Mouse (Mus musculus): ENCODE results near the gene Kcnj8. TPM values are rescaled to one million over a fixed set of nuclear protein-coding genes. Genes with fewer than 3 reads are reported as not detected.

Gene Kcnj8
- polyA plus RNA-seq, 1 experiment from 2014 or later = 44.6 TPM

GRCm38 (mm10) chr6:142538503-142538902 is 32.9 kb downstream of the Kcnj8 start:
- no peaks in the 10 kb centered on the region for H3K9me3 ChIP-seq (ENCODE audit: control insufficient read depth, low read length)
- no peak overlapping the region for H3K9ac ChIP-seq (ENCODE audit: low read length)
- peaks cover 2% of the 10 kb centered on the region; the same call in 1 of the 2 replicates for H3K4me1 ChIP-seq (replicated peaks; ENCODE audit: control insufficient read depth, insufficient read depth)
- H3K4me3 ChIP-seq (ENCODE audit: low read depth, low read length) = no peak overlapping the region
- peak overlapping the region; percentile 6; the same call in 1 of the 2 replicates for H3K27ac ChIP-seq (replicated peaks)
- DNase-seq (ENCODE audit: low spot score) = no peak
- no peak for TF ChIP-seq CTCF (IDR thresholded peaks at IDR 0.05; ENCODE audit: low read depth)
- TF ChIP-seq EP300 (optimal IDR thresholded peaks at IDR 0.05) = no peak
- no peaks in the 10 kb centered on the region for H3K36me3 ChIP-seq (ENCODE audit: control insufficient read depth, insufficient read depth, low read length)
- ATAC-seq (ENCODE audit: low FRiP score, low TSS enrichment) = no peak
- 60% methylated on average over 17 of the region's 17 CpGs for WGBS
- no peak overlapping the region for H3K4me2 ChIP-seq (replicated peaks; ENCODE audit: low read depth)
- no peaks in the 10 kb centered on the region for H3K27me3 ChIP-seq (ENCODE audit: control insufficient read depth, insufficient read depth, low read length)

GRCm38 (mm10) chr6:142533412-142533811 is 38.0 kb downstream of the Kcnj8 start:
- Histone ChIP-seq H3K4me2 (replicated peaks; ENCODE audit: low read depth) (no peak overlapping the region), H3K9ac (ENCODE audit: low read length) (no peak overlapping the region), H3K4me3 (ENCODE audit: low read depth, low read length) (no peak overlapping the region), H3K9me3 (ENCODE audit: control insufficient read depth, low read length) (no peaks in the 10 kb centered on the region), H3K27ac (replicated peaks) (no peak overlapping the region), H3K36me3 (ENCODE audit: control insufficient read depth, insufficient read depth, low read length) (no peaks in the 10 kb centered on the region), H3K4me1 (replicated peaks; ENCODE audit: control insufficient read depth, insufficient read depth) (peaks cover 2% of the 10 kb centered on the region; the same call in 1 of the 2 replicates), H3K27me3 (ENCODE audit: control insufficient read depth, insufficient read depth, low read length) (no peaks in the 10 kb centered on the region)
- WGBS = 56% methylated on average over 5 of the region's 5 CpGs
- no peak for DNase-seq (ENCODE audit: low spot score)
- no peak for ATAC-seq (ENCODE audit: low FRiP score, low TSS enrichment)
- TF ChIP-seq CTCF (IDR thresholded peaks at IDR 0.05; ENCODE audit: low read depth) (no peak), EP300 (optimal IDR thresholded peaks at IDR 0.05) (no peak)

- Histone ChIP-seq H3K27me3 (ENCODE audit: control insufficient read depth, insufficient read depth, low read length) (no peaks in the 10 kb centered on the region), H3K27ac (replicated peaks) (no peak overlapping the region), H3K36me3 (ENCODE audit: control insufficient read depth, insufficient read depth, low read length) (no peaks in the 10 kb centered on the region), H3K4me3 (ENCODE audit: low read depth, low read length) (no peak overlapping the region), H3K9me3 (ENCODE audit: control insufficient read depth, low read length) (no peaks in the 10 kb centered on the region), H3K9ac (ENCODE audit: low read length) (no peak overlapping the region), H3K4me1 (replicated peaks; ENCODE audit: control insufficient read depth, insufficient read depth) (0 out of 2 replicates have a peak, but pooled peaks cover 3% of the 10 kb centered on the region), H3K4me2 (replicated peaks; ENCODE audit: low read depth) (no peak overlapping the region)
- WGBS = 77% methylated on average over 2 of the region's 2 CpGs
- DNase-seq (ENCODE audit: low spot score) = no peak
- no peak for TF ChIP-seq CTCF (IDR thresholded peaks at IDR 0.05; ENCODE audit: low read depth)
- TF ChIP-seq EP300 (optimal IDR thresholded peaks at IDR 0.05) = no peak
- no peak for ATAC-seq (ENCODE audit: low FRiP score, low TSS enrichment)
Measured at GRCm38 (mm10) chr6:142532686-142533085, 38.7 kb downstream of the Kcnj8 start.

GRCm38 (mm10) chr6:142532141-142532540 is 39.3 kb downstream of the Kcnj8 start:
- Histone ChIP-seq H3K4me2 (replicated peaks; ENCODE audit: low read depth) (no peak overlapping the region), H3K4me1 (replicated peaks; ENCODE audit: control insufficient read depth, insufficient read depth) (0 out of 2 replicates have a peak, but pooled peaks cover 3% of the 10 kb centered on the region), H3K9me3 (ENCODE audit: control insufficient read depth, low read length) (no peaks in the 10 kb centered on the region), H3K4me3 (ENCODE audit: low read depth, low read length) (no peak overlapping the region), H3K27ac (replicated peaks) (no peak overlapping the region), H3K36me3 (ENCODE audit: control insufficient read depth, insufficient read depth, low read length) (no peaks in the 10 kb centered on the region), H3K9ac (ENCODE audit: low read length) (no peak overlapping the region), H3K27me3 (ENCODE audit: control insufficient read depth, insufficient read depth, low read length) (no peaks in the 10 kb centered on the region)
- ATAC-seq (ENCODE audit: low FRiP score, low TSS enrichment) (no peak), DNase-seq (ENCODE audit: low spot score) (no peak)
- WGBS = 84% methylated on average over 17 of the region's 17 CpGs
- no peak for TF ChIP-seq EP300 (optimal IDR thresholded peaks at IDR 0.05)
- TF ChIP-seq CTCF (IDR thresholded peaks at IDR 0.05; ENCODE audit: low read depth) = no peak

GRCm38 (mm10) chr6:142530378-142530777 is 41.0 kb downstream of the Kcnj8 start:
- 49% methylated on average over 5 of the region's 5 CpGs for WGBS
- no peaks in the 10 kb centered on the region for H3K36me3 ChIP-seq (ENCODE audit: control insufficient read depth, insufficient read depth, low read length)
- no peak for DNase-seq (ENCODE audit: low spot score)
- 0 out of 2 replicates have a peak, but pooled peaks cover 3% of the 10 kb centered on the region for H3K4me1 ChIP-seq (replicated peaks; ENCODE audit: control insufficient read depth, insufficient read depth)
- peak; percentile 57 for TF ChIP-seq EP300 (optimal IDR thresholded peaks at IDR 0.05)
- TF ChIP-seq CTCF (IDR thresholded peaks at IDR 0.05; ENCODE audit: low read depth) = no peak
- peak; percentile 45; the same call in 1 of the 2 replicates for ATAC-seq (ENCODE audit: low FRiP score, low TSS enrichment)
- H3K9me3 ChIP-seq (ENCODE audit: control insufficient read depth, low read length) = no peaks in the 10 kb centered on the region
- H3K4me2 ChIP-seq (replicated peaks; ENCODE audit: low read depth) = no peak overlapping the region
- no peaks in the 10 kb centered on the region for H3K27me3 ChIP-seq (ENCODE audit: control insufficient read depth, insufficient read depth, low read length)
- H3K27ac ChIP-seq (replicated peaks) = peak overlapping the region; percentile 35; the same call in 1 of the 2 replicates
- H3K4me3 ChIP-seq (ENCODE audit: low read depth, low read length) = no peak overlapping the region
- no peak overlapping the region for H3K9ac ChIP-seq (ENCODE audit: low read length)

- Histone ChIP-seq H3K9ac (ENCODE audit: low read length) (no peak overlapping the region), H3K4me3 (ENCODE audit: low read depth, low read length) (no peak overlapping the region), H3K27me3 (ENCODE audit: control insufficient read depth, insufficient read depth, low read length) (no peaks in the 10 kb centered on the region), H3K9me3 (ENCODE audit: control insufficient read depth, low read length) (no peaks in the 10 kb centered on the region), H3K36me3 (ENCODE audit: control insufficient read depth, insufficient read depth, low read length) (no peaks in the 10 kb centered on the region), H3K27ac (replicated peaks) (no peak overlapping the region), H3K4me1 (replicated peaks; ENCODE audit: control insufficient read depth, insufficient read depth) (0 out of 2 replicates have a peak, but pooled peaks cover 3% of the 10 kb centered on the region), H3K4me2 (replicated peaks; ENCODE audit: low read depth) (no peak overlapping the region)
- no peak for DNase-seq (ENCODE audit: low spot score)
- WGBS = 72% methylated on average over 8 of the region's 8 CpGs
- TF ChIP-seq CTCF (IDR thresholded peaks at IDR 0.05; ENCODE audit: low read depth) (no peak), EP300 (optimal IDR thresholded peaks at IDR 0.05) (no peak)
- no peak for ATAC-seq (ENCODE audit: low FRiP score, low TSS enrichment)
Measured at GRCm38 (mm10) chr6:142529680-142530079, 41.7 kb downstream of the Kcnj8 start.

All from stomach, postnatal 0 days (tissue).